Mouse (Mus musculus): ENCODE data around the gene Rfng.
"Not testable (repeated sequence)": the region's sequence is repeated elsewhere in the genome, so short reads cannot be mapped to it uniquely, and the experiment has no call there.

DNA sequence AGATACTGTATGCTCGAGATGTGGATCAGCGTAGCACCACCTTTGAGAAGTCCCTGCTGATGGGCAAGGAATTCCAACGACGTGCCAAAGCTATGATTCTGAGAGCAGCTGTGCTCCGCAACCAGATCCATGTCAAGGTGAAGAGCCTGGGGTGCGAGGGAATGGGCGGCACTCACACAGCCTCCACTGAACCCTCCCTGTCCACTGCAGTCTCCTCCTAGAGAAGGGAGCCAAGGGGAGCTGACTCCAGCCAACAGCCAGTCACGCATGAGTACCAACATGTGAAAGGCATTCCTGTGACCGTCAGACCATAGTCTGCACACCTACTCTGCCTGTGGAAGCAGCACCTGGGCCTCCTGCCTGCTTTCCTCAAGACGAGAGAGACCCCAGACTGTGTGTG is 4.5 kb upstream of the Rfng start:
- TF ChIP-seq CTCF, EP300 (IDR thresholded peaks at IDR 0.05; ENCODE audit: low read depth): not testable (repeated sequence)

Data from liver, postnatal 0 days (tissue).